Mouse (Mus musculus) heart, postnatal 0 days (tissue): ENCODE measurements at regions not wholly inside any gene's neighbourhood (a gene's known extent, or its start where the extent isn't known, plus 50 kb on each side); places are given as distances from the start of the nearest gene placed in this dataset.

Experiments used
- CTCF ChIP-seq: IDR thresholded peaks from 2 replicates; pipeline ENCODE4 v1.5.1; 2016; ENCODE audit warnings: antibody characterized with exemption, control low read depth, low read depth
- EP300 ChIP-seq: IDR thresholded peaks from 2 replicates; pipeline ENCODE4 v1.6.1; 2016; ENCODE audit warnings: antibody characterized with exemption, low read depth

DNA sequence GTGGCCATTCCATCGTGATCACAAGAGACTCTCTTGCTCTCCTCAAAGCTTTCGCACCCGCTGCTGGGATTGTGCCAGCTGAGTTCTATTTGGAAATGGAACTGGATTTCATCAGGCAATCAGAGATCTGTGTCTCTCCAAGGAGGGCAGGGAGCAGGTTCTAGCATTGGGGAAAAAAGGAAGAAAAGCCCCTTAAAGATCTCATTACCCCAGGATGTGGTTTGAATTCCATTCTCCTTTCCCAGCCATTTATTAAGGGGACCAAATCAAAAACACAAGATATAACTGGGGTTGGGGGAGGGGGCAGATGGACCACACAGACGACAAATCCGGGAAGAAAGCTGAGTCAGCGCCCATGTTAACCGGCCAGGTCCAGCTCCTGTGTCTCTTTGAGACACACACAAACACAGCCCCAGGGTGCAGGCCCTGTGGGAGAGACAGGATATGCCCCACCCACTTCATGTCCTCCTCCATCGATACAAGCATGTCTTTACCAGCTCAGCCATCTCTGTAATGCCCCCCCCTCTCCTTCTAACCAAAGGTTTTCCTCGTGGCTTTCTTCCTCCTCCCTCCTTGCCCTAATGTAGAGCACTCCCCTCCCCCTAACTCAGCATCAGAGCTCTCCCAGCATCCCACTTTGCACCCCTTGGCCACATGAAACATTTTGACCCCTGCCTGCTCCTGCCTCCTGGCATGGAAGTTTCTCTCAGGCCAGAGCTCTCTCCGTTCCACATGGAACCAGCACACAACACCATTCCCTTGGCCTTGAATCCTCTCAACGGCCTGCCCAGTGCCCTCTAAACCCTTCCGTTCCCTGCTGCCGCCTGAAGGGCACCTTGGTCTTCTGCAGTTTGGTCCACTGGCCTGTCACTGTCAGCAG lies 54.0 kb upstream of the Thy1 start:
- TF ChIP-seq CTCF: no peak
- no peak for TF ChIP-seq EP300
